Mouse (Mus musculus) urinary bladder, adult 2 months (tissue): ENCODE data around the gene Gm20388. TPM values are rescaled to one million over a fixed set of nuclear protein-coding genes. Genes with fewer than 3 reads are reported as not detected.

ENCODE experiments used
- DNase-seq: peaks from one replicate; pipeline ENCODE4 v3.0.0; 2022; ENCODE audit warnings: low spot score
- polyA plus RNA-seq: library from polyadenylated mRNA; depleted of rRNA; stranded (reverse); fragments of >200 nt; gene quantifications from 2 replicates; pipeline ENCODE4 v1.2.3, GENCODE M21; 2012

The Gm20388 gene
- polyA plus RNA-seq, 1 experiment = 50.2 TPM

DNA sequence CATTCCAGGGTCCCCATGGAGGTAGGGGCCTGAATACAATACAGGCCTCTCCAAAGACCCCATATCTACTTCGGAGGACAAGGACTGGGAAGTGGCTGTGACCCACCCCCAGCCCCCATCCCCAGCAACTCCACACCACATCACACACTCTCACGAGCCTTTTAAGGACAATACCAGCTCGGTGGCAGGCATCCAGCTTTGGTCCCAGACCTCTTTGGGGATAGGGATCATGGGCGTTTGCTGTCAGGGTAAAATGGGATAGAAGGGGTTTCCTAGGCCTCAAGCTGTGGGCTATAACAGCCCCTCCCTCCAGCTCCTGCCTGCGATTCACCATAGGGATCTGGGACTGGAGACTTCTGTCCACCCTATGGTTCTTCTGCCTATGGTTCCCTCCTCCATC is 281.0 kb downstream of the Gm20388 start:
- no peak for DNase-seq

DNA sequence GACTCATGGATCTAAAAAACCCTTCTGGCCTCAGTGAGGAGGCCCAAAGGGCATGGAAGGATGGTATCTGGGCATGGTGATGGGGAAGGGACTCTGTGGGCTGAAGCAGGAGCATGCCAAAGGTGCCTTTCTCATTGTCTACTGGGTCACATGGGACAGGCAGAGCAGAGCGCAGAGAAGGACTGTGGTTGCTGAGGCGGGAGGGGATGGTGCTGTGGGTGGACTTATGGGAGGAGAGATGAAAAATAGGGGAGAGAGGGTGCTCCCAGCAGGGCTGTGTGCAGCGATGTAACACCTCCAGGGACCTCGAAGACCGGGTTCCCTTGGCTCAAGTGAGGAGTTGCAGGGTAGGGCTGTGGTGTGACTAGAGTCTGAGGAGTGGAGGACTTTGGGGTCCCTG is 281.5 kb downstream of the Gm20388 start:
- DNase-seq = no peak

DNA sequence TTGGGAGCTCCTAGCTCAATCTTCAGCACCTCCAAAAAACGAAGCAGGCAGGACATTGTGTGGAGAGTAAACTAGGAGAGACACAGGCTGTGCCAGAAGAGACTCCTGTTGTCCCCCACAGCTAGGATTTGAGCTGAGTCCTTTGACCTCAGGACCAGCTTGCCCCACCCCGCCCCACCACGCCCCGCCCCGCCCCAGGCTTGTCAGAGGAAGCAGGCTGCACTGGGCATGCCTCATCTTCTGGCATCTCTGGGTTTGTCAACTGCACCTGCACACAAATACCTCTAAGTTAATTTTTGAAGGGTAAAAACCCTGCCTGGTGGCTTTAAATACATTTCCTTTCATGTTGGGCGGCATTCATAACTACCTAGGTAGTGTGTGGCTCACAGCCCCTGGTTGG is 290.7 kb downstream of the Gm20388 start:
- no peak for DNase-seq

DNA sequence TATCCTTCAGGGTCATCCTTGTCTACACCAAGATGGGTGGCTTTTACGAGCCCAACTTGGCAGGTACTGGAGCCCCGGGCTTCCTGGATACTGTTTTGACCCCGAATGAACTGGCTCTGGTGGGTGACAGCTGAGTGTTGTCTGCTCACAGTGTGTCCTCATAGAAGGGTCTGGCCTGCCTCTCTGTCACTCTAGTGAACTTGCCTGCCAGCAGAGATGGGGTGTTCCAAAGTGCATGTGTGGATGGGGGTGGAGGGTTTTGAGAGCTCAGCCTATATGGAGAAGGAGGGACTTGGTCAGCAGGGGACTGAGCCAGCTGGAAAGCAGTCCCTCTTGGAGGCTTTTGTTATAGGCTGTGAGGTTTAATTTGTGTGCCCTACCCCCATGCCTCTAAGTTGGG is 291.9 kb downstream of the Gm20388 start:
- DNase-seq = no peak

DNA sequence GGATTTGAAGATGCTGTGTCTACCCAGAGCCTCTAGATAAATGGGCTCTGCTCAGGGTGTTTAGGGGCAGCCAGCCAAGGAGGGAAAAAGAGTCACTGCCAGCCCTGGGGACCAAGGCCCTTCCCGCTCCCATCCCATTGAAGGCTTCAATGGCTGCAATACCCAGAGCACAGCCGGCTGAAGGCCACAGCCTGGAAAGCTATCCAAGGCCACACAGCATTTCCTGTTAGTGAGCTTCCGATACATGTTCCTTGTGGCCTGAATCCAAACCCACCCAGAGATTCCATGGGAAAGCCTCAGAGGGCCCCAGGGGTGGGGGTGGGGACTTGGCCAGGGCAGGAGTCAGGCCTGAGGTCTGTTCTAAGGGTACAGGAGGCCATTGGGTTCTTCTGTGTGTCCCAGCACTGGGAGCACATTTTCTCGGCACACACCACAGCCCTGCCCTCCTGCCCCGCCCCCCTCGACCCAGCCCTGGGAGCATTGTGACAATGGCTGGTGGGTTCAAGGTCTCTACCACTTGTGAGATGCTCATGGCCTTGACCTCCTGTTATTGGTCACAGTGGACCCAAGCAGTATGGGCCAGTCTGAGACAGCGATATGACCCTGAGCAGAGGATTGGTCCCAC is 294.2 kb downstream of the Gm20388 start:
- DNase-seq = no peak

DNA sequence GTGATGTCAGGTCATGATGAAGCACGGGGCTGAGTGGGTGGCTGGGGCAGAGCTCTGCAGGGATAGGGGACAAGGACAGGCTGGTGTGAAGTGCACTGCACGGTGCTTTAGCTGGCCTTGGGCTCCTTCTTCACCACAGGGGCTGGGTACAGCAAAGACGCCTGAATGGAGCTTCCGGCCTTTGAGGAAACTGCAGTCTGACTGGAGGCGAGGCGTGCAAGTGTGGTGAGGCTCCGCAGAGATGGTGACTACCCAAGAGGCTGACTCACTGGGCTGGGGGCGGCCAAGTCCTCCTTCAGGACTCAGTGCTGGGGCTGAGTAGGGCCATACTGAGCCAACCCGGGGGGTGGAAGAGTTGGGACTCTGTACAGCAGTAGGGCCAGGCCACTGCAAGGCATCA is 295.3 kb downstream of the Gm20388 start:
- DNase-seq = no peak

DNA sequence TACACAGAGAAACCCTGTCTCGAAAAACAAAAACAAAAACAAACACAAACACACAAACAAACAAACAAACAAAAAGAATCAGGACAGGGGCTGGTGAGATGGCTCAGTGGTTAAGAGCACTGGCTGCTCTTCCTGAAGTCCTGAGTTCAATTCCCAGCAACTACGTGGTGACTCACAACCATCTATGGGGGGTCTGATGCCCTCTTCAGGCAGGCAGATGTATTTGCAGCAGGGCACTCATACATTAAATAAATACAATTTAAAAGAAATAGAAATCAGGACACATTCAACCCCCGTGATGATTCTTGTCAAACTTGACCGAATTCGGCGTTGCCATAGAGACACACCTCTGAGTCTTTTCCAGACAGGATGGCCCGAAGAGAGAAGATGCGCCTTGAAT is 296.7 kb downstream of the Gm20388 start:
- DNase-seq = no peak

DNA sequence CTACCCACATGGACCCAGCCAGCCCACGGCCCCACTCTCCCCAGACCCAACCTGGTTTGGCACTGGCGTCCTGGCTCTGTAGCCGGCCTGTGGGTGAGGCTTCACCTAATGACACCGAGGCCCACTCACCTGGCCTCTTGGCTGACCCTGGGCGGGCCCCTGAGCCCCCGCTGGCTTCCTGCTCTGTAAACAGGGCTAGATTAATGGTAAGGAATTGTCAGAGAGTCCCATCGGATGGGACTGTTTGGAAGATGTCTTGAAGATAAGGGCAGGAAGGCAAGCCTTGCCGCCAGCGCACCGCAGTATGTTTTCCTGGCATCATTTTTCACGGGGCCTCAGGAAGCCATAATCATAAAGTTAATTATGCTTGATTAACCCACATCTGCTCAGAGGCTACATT is 297.5 kb downstream of the Gm20388 start:
- DNase-seq = no peak

DNA sequence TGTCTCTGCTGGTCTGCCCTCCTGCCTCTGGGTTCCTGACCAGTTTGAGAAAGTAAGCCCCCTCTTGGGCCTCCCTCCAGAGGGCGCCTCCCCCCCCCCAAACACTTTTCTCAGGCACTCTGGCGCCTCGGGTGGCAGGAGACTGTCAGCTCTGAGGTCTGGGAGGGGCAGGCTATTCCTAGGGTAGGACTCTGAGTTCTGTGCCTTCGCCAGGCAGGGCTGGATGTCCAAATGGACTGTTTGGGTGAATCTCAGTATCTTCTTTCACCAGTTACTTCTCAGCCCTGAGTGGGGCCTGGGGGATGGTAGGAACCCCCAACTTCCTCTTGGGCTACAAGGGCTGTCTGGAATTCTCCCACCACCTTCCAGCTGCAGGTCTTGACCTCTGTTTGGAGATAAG is 300.7 kb downstream of the Gm20388 start:
- DNase-seq = no peak

DNA sequence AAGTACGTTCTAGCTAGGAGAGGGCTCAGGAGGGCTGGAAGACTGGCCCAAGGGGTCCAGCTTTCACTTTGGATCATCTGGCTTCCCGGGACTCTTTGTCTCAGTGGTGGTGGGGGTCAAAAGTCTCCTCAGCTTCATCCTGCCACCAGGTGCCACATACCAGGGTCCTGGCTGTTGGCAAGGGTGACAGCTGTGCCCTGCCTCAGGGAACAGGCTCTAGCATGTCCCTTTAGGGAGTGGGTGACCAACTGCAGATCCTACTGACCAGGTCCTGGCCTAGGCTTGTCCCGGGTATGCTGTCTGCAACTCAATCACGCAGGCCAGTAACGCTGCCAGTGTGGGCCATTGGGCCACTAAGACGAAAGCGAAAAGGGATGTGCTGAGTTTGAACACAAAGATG is 302.0 kb downstream of the Gm20388 start:
- DNase-seq = no peak

DNA sequence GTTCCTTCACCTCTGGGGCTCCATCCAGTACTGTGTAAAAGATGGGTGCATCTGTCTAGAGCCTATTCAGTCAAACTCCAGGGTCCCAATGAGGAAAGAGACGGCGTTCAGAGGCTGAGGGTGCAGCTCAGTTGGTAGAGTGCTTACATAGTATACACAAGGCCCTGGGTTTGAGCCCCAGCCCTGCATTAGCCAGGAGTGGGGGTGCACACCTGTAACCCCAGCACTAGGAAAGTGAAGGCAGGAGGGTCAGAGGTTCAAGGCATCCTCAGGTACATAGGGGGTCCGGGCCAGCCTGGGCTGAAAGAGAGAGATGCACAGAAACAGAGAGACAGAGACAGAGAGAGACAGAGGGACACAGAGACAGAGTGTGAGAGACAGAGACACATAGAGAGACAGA is 302.6 kb downstream of the Gm20388 start:
- DNase-seq = no peak

DNA sequence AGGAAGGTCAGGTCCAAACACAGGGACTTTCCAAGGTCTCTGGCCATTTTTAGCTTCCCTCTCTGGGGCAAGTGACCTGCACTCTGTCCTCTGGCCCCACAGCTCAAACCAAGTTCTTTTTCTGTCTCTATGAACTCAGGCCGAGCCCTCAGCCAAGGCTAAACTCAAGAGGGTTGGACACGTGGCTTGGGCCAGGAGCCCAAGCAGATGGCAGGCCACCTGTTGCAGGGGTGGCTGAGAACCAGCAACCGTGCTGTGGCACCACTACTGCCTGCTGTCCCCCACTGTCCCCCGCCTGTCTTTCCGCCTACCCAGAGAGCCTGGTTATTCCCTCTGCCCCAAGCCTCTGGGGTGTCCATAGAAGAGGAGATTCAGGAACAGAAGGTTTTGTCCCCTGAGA is 303.3 kb downstream of the Gm20388 start:
- no peak for DNase-seq

DNA sequence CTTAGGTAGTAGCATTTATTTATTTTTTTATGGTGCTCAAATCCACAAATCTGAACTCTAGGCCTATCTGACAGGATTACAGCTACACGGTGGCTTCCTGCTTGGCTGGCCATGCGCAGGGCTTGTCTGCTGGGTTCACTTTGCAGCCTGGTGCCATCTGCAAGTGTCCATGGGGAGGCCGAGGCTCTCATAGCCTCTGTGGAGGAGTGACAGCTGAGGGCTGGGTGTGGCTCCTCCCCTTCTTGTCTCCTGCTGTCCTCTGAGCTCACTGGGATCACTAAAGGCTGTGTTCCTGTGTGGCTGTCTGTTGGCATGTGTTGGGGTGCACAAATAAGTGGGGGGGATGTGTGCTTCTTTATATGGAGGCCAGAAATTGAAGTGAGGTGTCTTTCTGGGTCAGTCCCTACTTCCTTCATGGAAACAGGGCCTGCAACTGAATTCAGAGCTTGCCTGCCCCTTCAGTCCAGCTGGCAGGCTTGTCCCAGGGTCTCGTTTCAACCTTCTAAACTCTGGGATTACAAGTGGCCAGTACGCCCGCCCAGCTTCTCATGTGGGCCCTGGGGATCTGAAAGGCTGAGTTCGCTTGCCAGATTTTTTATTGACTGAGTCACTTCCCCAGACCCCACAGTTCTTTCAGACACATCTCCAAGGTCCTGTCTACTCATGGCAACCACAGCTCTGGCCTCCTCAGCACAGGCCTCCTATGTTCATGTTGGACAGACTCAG is 304.9 kb downstream of the Gm20388 start:
- no peak for DNase-seq

DNA sequence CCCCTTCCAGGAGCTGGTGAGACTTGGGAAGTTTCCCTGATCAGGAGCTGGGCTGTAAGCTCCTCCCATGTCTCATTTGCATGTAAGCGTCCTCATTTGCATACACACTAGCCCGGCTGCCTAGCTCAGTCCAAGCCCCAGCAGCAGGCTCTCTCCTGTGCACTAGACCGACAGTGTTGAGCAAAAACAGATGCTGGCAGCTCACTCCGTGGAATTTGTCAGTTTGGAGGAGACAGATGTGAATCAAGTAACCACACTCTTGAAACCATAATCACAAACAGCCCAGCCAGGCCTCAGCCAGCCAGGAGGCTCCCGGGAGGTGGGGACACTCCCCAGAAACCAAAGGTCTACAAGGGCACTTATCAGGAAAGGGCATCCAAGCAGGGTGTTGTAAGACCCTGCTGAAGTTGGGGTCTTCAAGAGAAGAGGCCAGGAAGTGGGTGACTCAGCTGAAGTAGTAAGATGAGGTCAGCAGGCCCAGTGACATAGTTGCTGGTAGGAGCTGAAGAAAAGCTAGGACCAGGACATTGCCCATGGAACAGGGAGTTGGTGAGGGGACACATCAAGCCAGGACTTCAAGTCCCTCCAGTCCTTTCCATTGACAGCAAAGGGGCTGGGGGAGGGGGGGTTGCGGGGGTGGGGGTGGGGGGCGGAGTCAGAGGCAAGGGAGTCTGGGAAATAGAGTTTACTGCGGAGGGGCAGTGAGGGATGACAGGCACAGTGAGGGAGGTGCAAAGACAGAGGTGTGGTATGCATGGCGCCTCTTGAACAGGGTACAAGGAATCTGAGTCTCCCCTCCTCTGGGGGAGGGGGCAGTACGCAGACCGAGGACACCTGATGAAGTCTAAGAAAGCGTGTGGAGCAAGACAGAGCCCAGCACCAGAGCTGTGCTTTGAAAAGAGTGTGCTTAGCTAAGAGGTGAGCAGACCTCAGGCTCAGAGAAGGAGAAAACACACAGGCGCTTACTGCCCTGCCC is 306.5 kb downstream of the Gm20388 start:
- no peak for DNase-seq

DNA sequence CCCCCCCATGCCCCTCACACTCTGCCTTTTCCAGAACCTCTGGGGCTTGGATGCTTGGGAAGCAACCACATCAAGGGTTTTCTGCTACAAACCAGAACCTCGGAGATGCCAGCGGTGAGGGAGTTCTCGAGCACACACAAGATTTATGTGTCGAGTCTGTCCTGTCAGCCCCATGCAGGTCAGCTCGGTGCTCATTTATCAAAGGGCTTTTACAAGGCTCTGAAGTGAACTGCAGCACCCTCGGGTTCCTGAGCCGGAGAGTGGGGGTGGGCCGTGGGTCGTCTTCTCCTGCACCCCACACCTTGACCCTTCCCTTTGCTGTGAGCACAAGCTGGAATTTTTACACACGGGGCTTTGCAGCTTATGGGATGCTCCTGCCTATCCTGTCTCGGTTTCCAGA is 311.9 kb downstream of the Gm20388 start:
- no peak for DNase-seq

DNA sequence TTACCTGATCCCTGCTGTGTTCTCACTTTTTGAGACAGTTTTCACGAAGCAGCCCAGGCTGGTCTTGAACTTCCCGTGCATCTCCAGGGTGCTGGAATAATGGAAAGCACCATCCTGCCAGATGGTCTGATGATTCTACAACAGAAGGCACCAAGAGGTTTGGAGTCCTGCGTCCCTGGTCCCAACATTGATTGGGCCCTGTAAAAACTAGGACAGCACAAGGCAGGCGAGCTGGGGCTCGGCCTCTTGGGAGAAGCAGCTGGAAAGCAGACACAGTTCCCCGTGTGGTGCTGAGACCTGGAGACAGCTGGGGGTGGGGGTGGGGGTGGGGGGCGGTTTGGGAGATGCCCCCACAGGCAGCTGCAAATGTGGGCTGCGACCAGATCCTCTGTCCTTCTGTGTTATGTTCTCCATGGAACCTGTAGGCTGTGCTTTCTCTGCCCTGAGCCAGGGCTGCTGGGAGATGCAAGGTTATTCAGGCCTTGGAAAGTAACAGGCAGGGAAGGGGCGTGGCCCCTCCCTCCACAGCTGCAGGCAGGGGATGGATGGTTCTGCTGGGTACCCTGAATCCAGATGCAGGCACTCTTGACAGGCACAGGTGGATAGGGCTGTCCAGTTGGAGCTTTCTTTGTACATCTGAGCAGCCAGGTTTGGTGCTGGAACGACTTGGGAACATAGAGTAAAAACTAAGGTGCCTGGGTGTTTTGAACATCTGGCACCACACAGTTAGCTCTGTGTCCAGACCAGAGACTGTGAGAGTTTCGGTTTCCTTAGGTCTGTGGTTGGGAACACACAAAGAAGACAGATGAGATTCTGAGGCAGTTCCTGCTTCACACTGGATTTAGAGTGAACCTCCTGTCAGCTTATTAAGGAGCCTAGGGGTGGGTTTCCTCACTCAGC is 314.1 kb downstream of the Gm20388 start:
- no peak for DNase-seq

DNA sequence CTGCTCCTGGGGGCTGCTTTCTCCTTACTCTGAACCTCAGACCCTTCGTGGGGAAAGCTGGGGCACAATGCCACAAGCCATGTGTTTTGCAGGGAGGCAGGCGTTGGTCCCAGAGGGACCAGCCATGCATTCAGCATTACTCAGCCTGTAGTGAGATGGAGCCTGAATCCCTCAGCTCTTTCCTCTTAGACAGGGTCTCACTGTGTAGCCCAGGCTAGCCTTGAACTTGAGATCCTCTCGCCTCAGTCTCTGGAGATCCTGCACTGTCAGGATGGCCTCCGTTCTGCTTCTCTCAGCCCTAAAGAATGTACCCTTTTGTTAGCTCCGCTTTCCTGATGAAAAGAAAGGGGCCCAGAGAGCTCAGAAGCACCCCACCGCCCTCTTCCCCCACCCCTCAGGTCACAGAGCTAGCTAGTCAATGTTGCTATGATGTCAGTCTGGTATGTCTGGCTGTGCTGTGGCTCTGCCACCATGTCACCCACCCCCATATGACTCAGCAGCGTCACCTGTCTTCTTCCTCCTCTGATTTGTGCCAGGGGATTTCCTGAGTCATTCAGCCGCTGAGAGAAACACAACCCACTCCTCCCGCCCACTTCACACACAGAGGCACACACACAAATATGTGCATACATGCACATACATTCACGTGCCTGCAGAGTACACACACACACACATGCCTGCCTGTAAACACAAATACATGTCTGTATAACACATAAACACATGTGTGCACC is 314.9 kb downstream of the Gm20388 start:
- no peak for DNase-seq

DNA sequence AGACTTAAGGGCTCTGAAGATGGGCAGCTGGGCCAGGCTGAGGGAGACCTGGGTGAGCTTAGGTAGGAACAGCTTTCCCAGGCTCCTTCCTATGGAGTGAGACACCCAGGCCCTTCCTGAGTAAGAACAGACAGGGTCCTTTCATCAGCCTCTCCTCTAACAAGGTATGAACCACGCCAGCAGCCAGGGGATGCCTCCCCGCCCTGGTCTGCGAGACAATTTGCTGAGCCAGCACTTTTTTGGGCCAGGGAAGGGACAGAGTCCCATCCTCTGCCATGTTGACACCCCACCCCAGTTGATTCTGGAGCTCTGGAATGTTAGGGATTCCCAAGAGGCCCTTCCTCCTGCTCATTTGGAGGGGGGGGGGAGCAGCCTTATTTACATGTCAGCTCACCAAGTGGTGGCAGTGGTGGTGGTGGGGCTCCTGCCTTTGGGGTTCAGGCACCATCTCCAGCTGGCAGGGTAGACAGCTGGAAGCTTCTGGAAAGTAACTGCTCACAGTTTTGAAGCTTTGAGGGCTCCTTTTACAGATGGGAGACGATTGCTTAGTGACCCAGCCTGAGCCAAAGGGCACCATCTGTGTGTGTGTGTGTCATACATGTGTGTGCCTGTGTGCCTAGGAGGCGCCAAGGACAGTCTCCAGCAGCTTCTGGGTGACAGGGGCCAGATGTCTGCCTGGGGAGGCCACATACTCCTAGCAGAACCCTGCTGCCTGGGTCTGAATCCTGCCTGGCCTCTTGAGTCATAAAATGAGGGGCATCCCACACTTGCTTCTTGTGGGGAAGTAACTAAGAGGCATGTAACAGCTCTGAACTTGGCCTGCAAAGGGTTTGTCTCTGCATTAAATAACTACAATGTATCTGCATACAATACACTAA is 316.3 kb downstream of the Gm20388 start:
- DNase-seq = no peak

DNA sequence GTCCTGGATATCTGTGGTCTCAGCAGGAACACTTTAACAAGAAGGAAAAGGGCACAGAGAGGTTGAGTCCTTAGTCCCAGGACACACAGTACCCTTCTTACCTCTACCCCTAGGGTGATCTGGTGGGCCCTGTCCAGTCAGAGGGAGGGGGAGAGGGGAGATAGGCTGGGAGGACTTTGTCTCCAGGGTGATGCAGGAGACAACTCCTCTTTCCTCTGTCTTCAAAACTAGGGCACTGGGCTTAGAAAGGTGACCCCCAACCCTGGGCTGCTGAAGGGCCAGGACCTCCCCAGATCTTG is 316.9 kb downstream of the Gm20388 start:
- no peak for DNase-seq
